Mouse (Mus musculus): ENCODE measurements at regions not wholly inside any gene's neighbourhood (a gene's known extent, or its start where the extent isn't known, plus 50 kb on each side); places are given as distances from the start of the nearest gene placed in this dataset.

- no peak for TF ChIP-seq EP300 (IDR thresholded peaks at IDR 0.05; ENCODE audit: low read depth in 1 of 2, low read length in 2 of 2)
- TF ChIP-seq POLR2A (IDR thresholded peaks at IDR 0.05; ENCODE audit: control insufficient read depth in 1 of 2, insufficient read depth in 1 of 2, low read depth in 1 of 2, low read length in 2 of 2, poor library complexity in 1 of 2), result no peak
- TF ChIP-seq CTCF (IDR thresholded peaks at IDR 0.05 in 2 of 3, conservative IDR thresholded peaks at IDR 0.05 in 1 of 3; ENCODE audit: control insufficient read depth in 1 of 3, insufficient read depth in 1 of 3, low read depth in 2 of 3, low read length in 3 of 3, poor library complexity in 1 of 3, severe bottlenecking in 1 of 3), result no peak
- no peak for TF ChIP-seq CHD2 (IDR thresholded peaks at IDR 0.05; ENCODE audit: low read length)
- no peak for TF ChIP-seq TCF12 (IDR thresholded peaks at IDR 0.05; ENCODE audit: low read depth, low read length)
- no peak for TF ChIP-seq GATA1 (IDR thresholded peaks at IDR 0.05; ENCODE audit: low read depth, low read length)
- no peak for TF ChIP-seq RAD21 (IDR thresholded peaks at IDR 0.05; ENCODE audit: low read depth, low read length)
- TF ChIP-seq MAZ (IDR thresholded peaks at IDR 0.05; ENCODE audit: low read depth, low read length), result no peak
- TF ChIP-seq MXI1 (IDR thresholded peaks at IDR 0.05; ENCODE audit: low read depth, low read length), result no peak
- no peak for TF ChIP-seq ZKSCAN1 (IDR thresholded peaks at IDR 0.05; ENCODE audit: low read depth, low read length)
- TF ChIP-seq E2F4 (IDR thresholded peaks at IDR 0.05; ENCODE audit: borderline replicate concordance, low read depth, low read length), result no peak
Observed at GRCm38 (mm10) chr14:108225483-108226124, 688.4 kb downstream of the Slitrk1 start.

Measured in MEL (cell line).